Mouse (Mus musculus): ENCODE results near the gene Laptm4a.

The Laptm4a gene

GRCm38 (mm10) chr12:8921394-8922368 lies at the start of gene Laptm4a:
Gene Laptm4a (plus strand): TSS chr12:8921664.
- in situ Hi-C loops (cut with MboI, MseI): loop anchor here (5.0 to 25.0 kb wide), 2 partner anchors 106 to 1466 kb away; partner anchors contain the start of genes Rdh14 and Ttc32

DNA sequence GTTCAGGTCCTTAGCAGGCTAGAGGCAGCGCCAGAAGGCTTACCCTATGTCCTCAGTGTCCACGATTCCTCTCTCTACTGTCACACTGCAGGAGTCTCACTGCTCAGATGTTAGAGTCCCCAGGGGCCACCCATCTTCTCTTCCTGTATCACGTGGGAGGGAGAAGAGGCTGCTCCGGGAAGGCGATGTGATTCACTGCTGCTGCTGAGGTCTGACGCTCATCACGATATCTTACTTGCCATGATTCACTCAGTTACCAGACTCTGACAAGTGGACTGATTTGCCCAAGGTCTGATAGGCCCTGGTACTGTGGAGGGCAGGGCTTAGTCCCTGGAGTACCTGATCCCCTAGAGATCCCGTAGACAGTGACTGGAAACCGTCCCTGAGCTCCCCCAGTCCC lies 45.9 kb upstream of the Laptm4a start:
- in situ Hi-C loops (cut with MboI, MseI): no loop called here

GRCm38 (mm10) chr12:8876865-8877264 lies 44.6 kb upstream of the Laptm4a start:
- in situ Hi-C loops (cut with MboI, MseI): no loop called here

DNA sequence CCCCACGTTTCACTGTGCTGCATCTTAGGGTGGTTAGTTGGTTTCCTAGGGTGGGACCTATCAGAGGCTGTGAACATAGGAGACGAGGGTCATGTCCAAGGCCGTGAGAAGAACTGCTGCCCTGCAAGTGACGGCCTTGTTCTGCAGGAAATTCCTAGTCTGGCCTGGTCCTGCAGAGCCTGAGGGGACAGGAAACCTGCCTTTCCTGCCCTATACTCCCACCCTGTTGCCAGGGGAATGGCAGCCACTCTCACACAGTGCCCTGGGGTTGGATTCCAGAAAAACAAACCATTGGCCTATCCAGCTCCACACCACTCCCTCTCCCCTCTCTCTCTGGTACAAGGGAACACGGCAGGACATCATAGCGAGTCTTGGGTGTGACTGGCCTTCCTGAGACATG lies 44.1 kb upstream of the Laptm4a start:
- in situ Hi-C loops (cut with MboI, MseI): no loop called here

DNA sequence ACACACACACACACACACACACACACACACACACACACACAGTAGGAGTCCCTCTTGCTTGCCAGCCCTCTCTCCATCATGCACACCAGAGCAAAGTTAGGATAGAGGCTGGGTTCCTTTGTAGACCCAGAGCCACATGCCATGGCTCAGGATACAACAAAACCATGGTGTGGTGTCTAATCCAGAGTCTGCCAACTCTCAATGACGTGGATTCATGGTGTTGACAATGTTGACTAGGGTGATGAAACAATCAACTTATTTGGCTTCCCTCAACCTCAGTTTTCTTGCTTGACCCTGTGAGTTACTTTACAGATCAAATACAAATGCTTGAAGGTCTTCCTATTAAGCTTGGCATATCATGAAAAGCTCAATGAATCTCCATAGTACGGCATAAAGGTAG lies 42.7 kb upstream of the Laptm4a start:
- in situ Hi-C loops (cut with MboI, MseI): no loop called here

GRCm38 (mm10) chr12:8879389-8879788 lies 42.1 kb upstream of the Laptm4a start:
- in situ Hi-C loops (cut with MboI, MseI): no loop called here

DNA sequence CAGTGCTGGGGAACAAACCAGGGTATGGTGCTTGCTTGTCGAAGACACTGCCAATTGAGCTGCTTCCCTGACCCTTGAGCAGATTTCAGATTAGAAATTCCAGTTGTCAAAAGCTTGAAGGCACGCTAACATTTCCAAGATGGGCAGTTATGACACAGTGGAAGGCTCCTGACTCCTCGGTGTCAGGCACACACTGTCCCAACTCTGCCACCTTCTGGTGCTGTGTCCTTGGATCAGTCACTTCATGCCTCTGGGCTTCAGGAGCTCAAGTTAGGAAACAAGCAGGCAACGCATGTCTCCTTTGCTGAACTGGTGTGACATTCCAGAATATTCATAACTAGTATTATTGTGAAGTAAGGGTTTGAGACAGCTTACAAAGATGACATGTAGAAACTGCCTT lies 39.7 kb upstream of the Laptm4a start:
- in situ Hi-C loops (cut with MboI, MseI): no loop called here

DNA sequence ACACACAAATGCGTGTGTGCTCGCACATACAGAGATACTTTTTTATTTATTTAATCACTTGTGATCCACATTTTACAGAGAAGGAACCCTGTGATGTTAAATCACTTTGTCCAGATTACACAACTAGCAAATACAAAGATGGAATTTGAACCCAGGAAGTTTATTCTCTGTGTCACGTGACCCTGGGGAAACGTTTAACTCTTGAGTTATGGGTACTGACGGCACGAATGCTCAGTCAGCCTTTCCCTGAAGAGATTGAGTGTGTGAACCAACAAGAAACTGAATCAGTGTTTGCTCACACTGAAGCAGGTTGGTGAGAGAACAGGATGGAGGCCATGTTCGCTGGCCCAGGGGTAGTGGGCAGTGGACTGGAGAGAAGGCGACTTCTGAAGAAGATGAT lies 39.1 kb upstream of the Laptm4a start:
- in situ Hi-C loops (cut with MboI, MseI): no loop called here

GRCm38 (mm10) chr12:8884426-8885145 lies 36.9 kb upstream of the Laptm4a start:
- in situ Hi-C loops (cut with MboI, MseI): loop anchor here (5.0 kb wide), 1 partner anchor 123 kb away; no protein-coding TSS in a partner anchor

DNA sequence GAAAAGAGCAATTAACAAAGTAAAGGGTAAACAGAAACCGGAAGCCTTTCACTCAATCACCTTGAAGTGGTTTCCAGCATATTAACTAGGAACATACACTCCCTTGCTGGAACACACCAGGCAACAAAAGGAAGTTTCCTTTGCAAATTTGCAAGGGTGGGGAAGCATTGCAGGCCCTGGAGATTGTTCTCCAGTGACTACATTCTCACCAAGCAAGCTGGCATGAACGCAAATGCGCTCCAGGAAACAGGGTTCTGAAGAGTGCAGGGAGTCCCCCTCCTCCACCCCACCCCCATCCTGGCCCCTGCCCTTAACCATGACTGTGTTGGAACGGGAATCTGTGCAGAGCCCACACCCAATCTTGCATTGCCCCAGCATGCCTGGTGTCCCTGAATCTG lies 36.3 kb upstream of the Laptm4a start:
- in situ Hi-C loops (cut with MboI, MseI): loop anchor here (5.0 kb wide), 1 partner anchor 122 kb away; no protein-coding TSS in a partner anchor

- in situ Hi-C loops (cut with MboI, MseI): loop anchor here (5.0 kb wide), 1 partner anchor 121 kb away; no protein-coding TSS in a partner anchor
Observed at GRCm38 (mm10) chr12:8885950-8886349, 35.5 kb upstream of the Laptm4a start.

DNA sequence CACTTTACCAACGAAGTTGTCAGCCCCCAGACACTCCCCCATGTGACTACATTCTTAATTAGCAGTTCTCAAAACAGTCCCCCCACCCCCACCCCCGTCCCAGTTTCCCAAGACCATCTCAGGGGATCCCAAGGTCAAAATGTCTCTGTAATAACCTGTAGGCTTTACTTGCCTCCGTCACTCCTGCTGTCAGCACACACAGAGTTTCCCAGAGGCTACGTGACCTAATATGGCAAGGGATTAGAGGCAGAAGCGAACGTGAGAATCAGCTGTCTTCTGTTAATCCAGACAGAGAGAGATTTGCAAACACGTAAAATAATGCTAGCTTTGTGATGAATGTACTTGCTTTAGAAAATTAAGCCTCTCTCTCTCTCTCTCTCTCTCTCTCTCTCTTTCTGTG lies 33.0 kb upstream of the Laptm4a start:
- in situ Hi-C loops (cut with MboI, MseI): loop anchor here (5.0 kb wide), 1 partner anchor 119 kb away; no protein-coding TSS in a partner anchor

DNA sequence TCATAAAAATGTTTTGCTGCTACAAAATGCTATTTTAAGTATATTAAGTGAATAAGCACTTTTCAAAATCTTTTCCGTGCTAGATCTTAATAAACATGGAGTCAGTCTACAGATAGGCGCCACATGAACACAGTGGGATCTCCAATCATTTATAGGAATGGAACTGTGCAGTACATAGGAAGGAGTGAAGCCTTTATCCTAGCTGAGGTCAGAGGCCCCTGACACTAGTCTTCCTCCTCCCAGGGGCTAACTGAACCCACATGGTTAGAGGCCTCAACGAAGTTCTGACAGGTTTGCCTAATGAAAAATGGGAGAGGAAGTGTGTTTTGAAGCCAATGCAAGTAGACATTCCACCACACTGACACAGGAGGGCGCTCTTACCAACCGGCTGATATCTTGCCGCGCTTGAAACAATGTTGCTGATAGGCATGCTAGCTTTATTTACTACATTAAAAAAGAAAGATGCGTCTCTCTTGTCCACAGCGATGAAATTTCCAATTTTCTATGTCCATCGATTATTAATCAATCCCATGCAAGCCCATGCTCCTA lies 32.3 kb upstream of the Laptm4a start:
- in situ Hi-C loops (cut with MboI, MseI): loop anchor here (5.0 kb wide), 1 partner anchor 118 kb away; no protein-coding TSS in a partner anchor

- in situ Hi-C loops (cut with MboI, MseI): loop anchor here (10.0 kb wide), 1 partner anchor 92 kb away; no protein-coding TSS in a partner anchor
Observed at GRCm38 (mm10) chr12:8892876-8893532, 28.5 kb upstream of the Laptm4a start.

DNA sequence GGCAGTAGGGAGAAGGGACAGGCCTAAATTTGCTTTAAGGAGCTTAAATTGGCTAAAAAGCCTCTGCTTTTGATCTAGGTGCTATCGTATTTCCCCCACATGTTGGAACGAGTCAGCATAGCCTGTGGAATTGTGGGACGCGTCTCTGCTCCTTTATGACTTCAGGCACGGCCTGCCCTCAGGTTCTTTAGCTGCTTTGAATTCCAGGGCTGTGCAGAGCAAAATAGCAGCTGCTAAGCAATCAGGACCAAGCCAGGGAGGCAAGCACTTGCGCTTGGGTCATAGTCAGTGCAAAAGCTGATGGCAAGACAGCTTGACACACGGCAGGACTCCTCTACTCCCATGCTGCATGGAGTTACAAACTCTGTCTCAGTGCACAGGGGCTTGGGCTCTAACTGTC lies 24.3 kb upstream of the Laptm4a start:
- in situ Hi-C loops (cut with MboI, MseI): loop anchor here (10.0 kb wide), 1 partner anchor 88 kb away; no protein-coding TSS in a partner anchor

- in situ Hi-C loops (cut with MboI, MseI): loop anchor here (10.0 kb wide), 1 partner anchor 86 kb away; no protein-coding TSS in a partner anchor
Observed at GRCm38 (mm10) chr12:8898879-8899785, 22.3 kb upstream of the Laptm4a start.

DNA sequence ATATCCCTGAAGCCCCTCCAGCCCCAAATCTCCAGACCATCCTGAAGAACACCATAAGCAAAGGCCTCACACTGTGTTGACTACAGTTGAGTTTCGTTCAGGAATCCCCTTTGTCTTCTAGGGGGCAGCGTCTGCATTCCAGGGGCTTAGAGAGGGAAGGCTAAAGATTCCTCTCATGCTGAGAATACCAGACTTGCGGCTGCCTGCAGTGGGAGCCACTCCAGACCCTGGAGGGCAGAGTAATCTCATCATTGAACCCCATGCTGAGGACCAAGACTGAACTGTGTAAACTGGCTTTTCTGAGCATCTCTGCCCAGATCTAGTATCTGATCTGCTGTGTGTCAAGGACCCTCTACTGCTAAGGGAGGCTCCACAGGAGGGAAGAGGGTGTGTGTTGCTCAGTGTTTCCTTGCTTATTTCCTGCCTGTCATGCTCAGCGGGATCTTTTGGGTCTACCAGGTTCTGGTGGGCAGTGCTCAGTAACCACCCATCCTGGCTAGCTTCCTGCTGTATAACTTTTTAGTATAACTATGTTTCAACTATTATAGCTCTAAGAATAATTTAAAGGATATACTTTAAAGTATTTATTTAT lies 21.3 kb upstream of the Laptm4a start:
- in situ Hi-C loops (cut with MboI, MseI): loop anchor here (25.0 kb wide), 1 partner anchor 1487 kb away; the partner anchor contains the start of gene Rdh14

DNA sequence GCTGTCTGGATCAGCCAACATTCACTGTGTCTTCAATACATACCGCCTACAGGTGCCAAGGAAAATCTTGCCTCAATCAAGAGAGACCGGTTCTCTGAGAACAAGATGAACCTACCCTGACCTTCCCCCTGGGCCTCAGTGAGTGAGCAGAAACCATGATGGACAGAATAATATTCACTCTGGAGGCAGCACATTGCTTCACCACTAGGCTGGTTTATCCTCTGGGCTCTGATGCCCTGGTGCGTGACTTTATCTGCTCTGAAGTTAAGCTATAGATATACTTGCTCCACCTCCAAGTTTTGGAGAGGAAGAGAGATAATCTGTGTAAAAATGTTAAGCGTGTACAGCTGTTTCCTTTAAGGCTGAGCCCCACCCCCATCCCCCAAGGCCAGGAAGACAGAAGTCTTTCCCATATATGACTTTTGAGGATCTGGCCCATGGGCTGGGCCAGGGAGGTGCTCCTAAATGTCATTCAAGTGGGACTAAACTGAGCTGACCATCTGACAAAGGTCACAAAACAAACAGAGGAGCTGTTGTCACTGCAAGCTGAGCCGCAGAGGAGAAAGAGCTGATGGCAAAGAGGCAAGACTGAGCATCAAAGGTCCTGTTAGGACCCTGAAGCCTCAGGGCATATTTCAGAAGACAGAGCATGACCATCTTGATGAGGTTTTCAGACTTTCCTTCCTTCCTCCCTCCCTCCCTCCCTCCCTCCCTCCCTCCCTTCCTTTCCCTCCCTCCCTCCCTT lies 20.4 kb upstream of the Laptm4a start:
- in situ Hi-C loops (cut with MboI, MseI): loop anchor here (25.0 kb wide), 1 partner anchor 1486 kb away; the partner anchor contains the start of gene Rdh14

- in situ Hi-C loops (cut with MboI, MseI): loop anchor here (25.0 kb wide), 1 partner anchor 1485 kb away; the partner anchor contains the start of gene Rdh14
Observed at GRCm38 (mm10) chr12:8901934-8902333, 19.5 kb upstream of the Laptm4a start.
